Mouse (Mus musculus) megakaryocyte progenitor cell, adult 5-6 weeks (primary cell): ENCODE measurements around the gene Tmem210. TPM values are rescaled to one million over a fixed set of nuclear protein-coding genes. Genes with fewer than 3 reads are reported as not detected.

Source experiments
- ATAC-seq: replicated peaks from 2 replicates; pipeline ENCODE4 v1.8.0; 2016; ENCODE audit warnings: mild to moderate bottlenecking, moderate TSS enrichment, inconsistent platforms; ENCODE audit not compliant: poor library complexity
- total RNA-seq, 2 experiments: library from RNA; stranded (forward) in 1 of 2; stranded (reverse) in 1 of 2; fragments of 157-497, 149-512 nt in 1 of 2; fragments of 200-1000 nt in 1 of 2; gene quantifications; 2 replicates each; pipeline versions ENCODE4 v1.2.3 to v1.2.4; 2015 to 2017

Gene Tmem210
- total RNA-seq, 2 experiments from 2014 or later = not detected

GRCm38 (mm10) chr2:25264851-25265250, 23.1 kb upstream of the Tmem210 start:
- ATAC-seq = no peak

- ATAC-seq = peak; percentile 41
Measured at GRCm38 (mm10) chr2:25265897-25266656, 21.9 kb upstream of the Tmem210 start.

- no peak for ATAC-seq
Measured at GRCm38 (mm10) chr2:25266720-25267119, 21.2 kb upstream of the Tmem210 start.

- no peak for ATAC-seq
Measured at GRCm38 (mm10) chr2:25267241-25267640, 20.7 kb upstream of the Tmem210 start.

GRCm38 (mm10) chr2:25267746-25268309, 20.1 kb upstream of the Tmem210 start:
- no peak for ATAC-seq

- ATAC-seq = peak; percentile 97
Measured at GRCm38 (mm10) chr2:25271827-25272511, 16.0 kb upstream of the Tmem210 start, which contains the start of the genes Ssna1 and Anapc2. TSS of gene Ssna1 (minus strand) at chr2:25272438. TSS of gene Anapc2 (plus strand) at chr2:25272478.

GRCm38 (mm10) chr2:25272515-25272914, 15.4 kb upstream of the Tmem210 start:
- no peak for ATAC-seq

GRCm38 (mm10) chr2:25273010-25273409, 14.9 kb upstream of the Tmem210 start:
- no peak for ATAC-seq

- peak; percentile 99 for ATAC-seq
Measured at GRCm38 (mm10) chr2:25278928-25279882, 8.7 kb upstream of the Tmem210 start.

- ATAC-seq = no peak
Measured at GRCm38 (mm10) chr2:25285551-25285950, 2.4 kb upstream of the Tmem210 start.

- ATAC-seq = peak; percentile 48
Measured at GRCm38 (mm10) chr2:25286314-25286713, 1.6 kb upstream of the Tmem210 start.

GRCm38 (mm10) chr2:25286837-25287636, 908 bp upstream of the Tmem210 start:
- peak; percentile 76 for ATAC-seq

GRCm38 (mm10) chr2:25288734-25289345, 895 bp downstream of the Tmem210 start:
- no peak for ATAC-seq

- no peak for ATAC-seq
Measured at GRCm38 (mm10) chr2:25289651-25290050, 1.7 kb downstream of the Tmem210 start, which contains the start of gene Lrrc26. TSS of gene Lrrc26 (plus strand) at chr2:25289915.

GRCm38 (mm10) chr2:25290101-25290815, 2.3 kb downstream of the Tmem210 start:
- ATAC-seq = no peak

- ATAC-seq = no peak
Measured at GRCm38 (mm10) chr2:25290816-25291130, 2.8 kb downstream of the Tmem210 start.

- no peak for ATAC-seq
Measured at GRCm38 (mm10) chr2:25291184-25292053, 3.5 kb downstream of the Tmem210 start.

- ATAC-seq = no peak
Measured at GRCm38 (mm10) chr2:25292054-25292544, 4.2 kb downstream of the Tmem210 start.
